Mouse (Mus musculus) liver, postnatal 0 days (tissue): Measurements from ENCODE around the gene Nptx2.

Experiments used
- CTCF ChIP-seq: sonication (generic); IDR thresholded peaks from 2 replicates; pipeline ENCODE4 v1.5.1; 2016; ENCODE audit warnings: antibody characterized with exemption, low read depth
- EP300 ChIP-seq: IDR thresholded peaks from 2 replicates; pipeline ENCODE4 v1.6.1; 2016; ENCODE audit warnings: antibody characterized with exemption, low read depth, mild to moderate bottlenecking

DNA sequence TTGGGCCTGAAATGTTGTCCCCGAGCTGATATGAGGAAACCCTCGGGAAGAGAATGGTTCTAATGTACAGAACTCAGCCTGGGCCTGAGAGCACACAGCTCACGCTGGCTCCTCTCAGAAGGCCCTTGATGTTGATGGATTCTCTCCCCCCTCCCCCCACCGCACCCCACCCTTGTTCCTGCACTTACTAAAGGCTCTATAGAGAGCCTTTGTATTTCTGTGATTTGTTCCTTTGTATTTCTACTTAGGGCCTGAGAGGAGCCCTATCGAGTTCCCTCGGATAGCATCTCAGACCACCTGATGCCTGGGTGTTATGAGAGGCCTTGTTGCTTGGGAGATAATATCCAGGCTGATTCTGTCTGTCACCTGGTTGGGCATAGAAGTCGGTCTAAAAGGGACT lies 36.3 kb upstream of the Nptx2 start:
- TF ChIP-seq EP300 (no peak), CTCF (no peak)
